Mouse (Mus musculus): Measurements from ENCODE around the gene Nt5c3b.

GRCm38 (mm10) chr11:100392958-100393357 is 48.6 kb downstream of the Nt5c3b start:
- TF ChIP-seq POLR2A (IDR thresholded peaks at IDR 0.05; ENCODE audit: low read depth, low read length): no peak
- TF ChIP-seq CTCF (IDR thresholded peaks at IDR 0.05; ENCODE audit: borderline replicate concordance, insufficient read depth, low read length): no peak

Measured in embryonic fibroblast, embryonic 13.5 days (primary cell).